Mouse (Mus musculus) cortical plate, adult 2 months (tissue): ENCODE data around the gene Rassf4.

Experiments used
- CTCF ChIP-seq: fragments of 200-500 bp; IDR thresholded peaks from 2 replicates; pipeline ENCODE4 v1.5.1; 2011; ENCODE audit warnings: mild to moderate bottlenecking, control low read depth, low read length; ENCODE audit not compliant: insufficient read depth; ENCODE audit errors: extremely low read depth
- POLR2A ChIP-seq: fragments of 200-500 bp; IDR thresholded peaks from 2 replicates; pipeline ENCODE4 v1.6.1; 2011; ENCODE audit warnings: mild to moderate bottlenecking, low read length, control low read depth; ENCODE audit not compliant: insufficient read depth; ENCODE audit errors: extremely low read depth

DNA sequence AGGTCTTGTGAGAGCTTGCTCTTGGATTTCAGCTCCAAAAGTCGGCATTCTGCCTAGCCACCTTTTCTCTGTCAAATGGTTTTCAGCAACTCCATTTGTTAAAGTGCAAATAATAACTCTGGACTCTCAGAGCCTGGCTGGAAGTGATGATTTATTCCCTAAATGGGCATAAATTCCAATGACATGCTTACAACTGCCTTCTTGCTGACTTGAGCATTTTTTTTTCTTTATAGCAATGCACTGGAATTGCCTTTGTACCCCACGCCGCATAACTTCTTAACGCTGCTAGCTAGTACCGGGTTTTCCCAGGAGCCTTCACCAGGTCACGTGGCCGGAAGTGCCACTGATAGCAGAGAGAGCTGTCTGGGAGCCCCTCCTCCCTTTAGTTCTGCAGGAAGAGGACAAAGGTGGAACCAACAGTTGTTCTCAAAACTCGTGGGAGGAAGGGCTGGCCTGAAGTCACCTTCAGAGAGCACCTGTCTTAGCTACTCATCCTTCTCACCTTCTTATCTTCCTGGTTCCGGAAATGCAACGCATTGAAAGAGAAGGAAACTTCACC, 2.7 kb upstream of the Rassf4 start:
- TF ChIP-seq CTCF (no peak), POLR2A (no peak)
